Mouse (Mus musculus) thymus, postnatal 36 days (tissue): ENCODE results near the gene P3h3.
"Not testable (repeated sequence)": the region's sequence is repeated elsewhere in the genome, so short reads cannot be mapped to it uniquely, and the experiment has no call there.

ENCODE experiments used
- DNase-seq, 2 experiments: peaks; one replicate each; pipeline ENCODE4 v3.0.0; 2022; ENCODE audit warnings: mixed read lengths in 2 of 2

The P3h3 gene

DNA sequence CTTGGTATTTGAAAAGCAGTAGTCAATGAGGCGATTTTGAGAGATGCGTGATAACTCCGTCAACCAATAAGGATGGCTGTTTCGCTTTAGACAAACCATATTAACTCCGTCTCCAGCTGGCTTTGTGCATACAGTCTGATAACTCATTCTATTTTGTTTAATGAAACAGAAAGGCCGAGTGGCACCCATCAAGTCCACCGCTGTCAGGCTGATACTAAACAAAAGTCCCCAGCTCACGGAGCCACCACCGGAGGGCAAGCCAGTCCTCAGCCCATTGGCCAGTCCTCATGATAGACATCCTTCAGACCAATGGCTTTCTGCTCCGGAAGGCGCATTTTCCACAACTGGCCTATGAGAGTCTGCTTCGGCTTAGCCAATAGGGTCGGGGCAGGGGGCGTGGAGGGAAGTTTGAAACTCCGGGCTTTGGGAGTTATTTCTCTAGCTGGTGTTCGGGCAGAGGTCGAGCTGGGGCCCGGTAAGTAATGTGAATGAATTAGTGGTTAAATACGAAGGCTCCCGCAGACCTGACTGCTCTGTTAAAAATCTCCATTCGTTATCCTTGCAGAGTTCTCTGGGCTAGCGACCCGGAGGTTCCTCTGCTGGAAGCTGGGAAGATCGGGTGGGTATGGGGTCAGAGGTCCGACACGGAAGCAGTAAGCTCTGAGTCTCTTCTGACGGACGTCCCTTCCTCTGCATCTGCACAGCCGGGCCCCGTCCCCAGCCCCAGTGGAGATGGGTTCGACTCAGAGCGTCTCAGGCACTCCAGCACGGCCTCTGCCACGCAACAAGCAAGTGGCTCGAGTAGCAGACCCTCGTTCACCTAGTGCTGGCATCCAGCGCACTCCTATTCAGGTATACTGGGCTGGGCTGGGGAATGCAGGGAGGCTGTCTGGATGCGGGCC lies 27.5 kb downstream of the P3h3 start:
- DNase-seq: peak; percentile 87 to 93

GRCm38 (mm10) chr6:124828868-124829798 lies 28.4 kb downstream of the P3h3 start, which contains the start of the genes Usp5 and Cdca3:
Gene Usp5 (minus strand): TSS chr6:124829484.
Gene Cdca3 (plus strand): TSS chr6:124829547.
- DNase-seq: peak; percentile 97 to 99

DNA sequence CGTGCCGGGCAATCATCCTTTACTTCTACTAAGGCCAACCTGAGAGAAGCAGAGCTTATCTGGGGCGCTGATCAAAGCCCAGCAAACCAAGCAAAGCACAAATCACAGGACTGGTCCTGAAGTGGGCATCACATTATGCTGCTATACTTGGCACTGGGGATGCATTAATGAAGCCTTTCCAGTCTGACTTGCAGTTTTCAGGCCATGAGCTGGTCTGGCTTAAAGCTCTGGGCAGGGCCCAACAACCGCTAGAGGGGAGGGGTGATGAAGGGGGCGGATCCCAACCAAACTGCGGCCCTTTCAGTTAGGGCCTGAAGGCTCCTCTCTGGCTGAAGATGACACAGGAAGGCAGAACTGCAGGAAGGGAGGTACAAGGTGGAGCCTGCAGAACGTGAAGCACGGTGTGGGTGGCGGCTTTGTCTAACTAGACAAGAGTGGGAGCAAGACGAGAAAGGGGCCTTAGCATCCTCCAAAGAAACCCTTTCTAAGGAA lies 29.4 kb downstream of the P3h3 start:
- DNase-seq: peak; percentile 21 to 60

- no peak for DNase-seq
Observed at GRCm38 (mm10) chr6:124822049-124822448, 35.5 kb downstream of the P3h3 start.

- DNase-seq: no peak
Observed at GRCm38 (mm10) chr6:124820891-124821290, 36.7 kb downstream of the P3h3 start.

- no peak for DNase-seq
Observed at GRCm38 (mm10) chr6:124817971-124818370, 39.6 kb downstream of the P3h3 start.

DNA sequence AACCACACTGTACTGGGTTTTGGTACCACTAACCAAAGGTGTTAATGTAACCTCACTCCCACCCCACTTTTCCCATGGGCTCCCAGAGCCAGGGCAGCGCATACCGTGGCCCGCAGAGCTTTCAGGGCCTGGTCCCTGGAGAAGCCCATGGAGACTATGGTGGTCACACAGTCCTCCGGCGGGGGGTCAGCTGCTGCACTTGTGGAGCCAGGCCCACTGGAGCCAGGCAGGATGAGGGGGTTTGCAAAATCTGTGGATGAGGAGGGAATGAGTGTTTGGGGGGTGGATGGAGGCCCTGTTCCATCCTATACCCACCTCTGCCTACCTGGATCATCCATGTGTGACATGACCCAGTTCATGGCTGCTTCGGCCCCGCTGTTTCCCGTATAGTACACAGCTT lies 40.0 kb downstream of the P3h3 start:
- DNase-seq: no peak

DNA sequence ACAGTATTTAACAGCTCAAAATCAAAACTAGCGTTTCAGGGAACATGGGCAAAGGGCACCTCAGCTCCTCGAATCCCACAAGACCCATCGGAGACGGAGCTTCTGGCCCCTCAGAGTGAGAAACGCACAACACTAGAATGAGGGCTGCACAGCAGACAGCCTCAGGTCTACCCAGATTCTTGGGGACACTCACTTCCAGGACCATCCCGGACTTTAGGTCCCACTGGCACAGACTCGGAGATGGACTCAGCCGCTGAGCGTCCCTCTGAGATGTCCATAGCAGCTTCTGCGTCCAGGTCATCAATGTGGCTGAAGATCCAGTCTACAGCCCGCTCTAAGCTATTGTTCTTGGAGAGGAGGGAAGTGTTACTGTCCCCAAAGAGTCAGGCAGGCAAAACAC lies 40.4 kb downstream of the P3h3 start:
- DNase-seq: no peak

DNA sequence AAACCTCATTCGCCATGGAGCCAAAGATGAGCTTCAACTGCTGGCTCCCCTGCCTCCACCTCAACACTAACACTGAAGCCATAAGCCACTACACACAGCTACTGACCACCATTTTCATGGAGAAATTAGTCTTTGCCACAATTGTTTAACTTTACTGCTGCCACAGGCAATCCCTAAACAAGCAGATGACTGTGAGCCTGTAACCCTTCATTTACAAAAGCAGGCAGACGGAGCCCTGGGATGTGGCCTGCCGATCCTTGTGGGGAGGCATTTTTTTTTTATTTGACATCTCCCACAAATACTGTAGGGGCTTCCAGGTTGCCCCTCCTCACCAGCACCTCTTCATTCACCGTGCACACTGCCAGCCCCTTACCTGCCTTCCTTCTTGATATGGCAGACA lies 40.9 kb downstream of the P3h3 start:
- DNase-seq: no peak

- no peak for DNase-seq
Observed at GRCm38 (mm10) chr6:124814858-124815774, 42.4 kb downstream of the P3h3 start.

DNA sequence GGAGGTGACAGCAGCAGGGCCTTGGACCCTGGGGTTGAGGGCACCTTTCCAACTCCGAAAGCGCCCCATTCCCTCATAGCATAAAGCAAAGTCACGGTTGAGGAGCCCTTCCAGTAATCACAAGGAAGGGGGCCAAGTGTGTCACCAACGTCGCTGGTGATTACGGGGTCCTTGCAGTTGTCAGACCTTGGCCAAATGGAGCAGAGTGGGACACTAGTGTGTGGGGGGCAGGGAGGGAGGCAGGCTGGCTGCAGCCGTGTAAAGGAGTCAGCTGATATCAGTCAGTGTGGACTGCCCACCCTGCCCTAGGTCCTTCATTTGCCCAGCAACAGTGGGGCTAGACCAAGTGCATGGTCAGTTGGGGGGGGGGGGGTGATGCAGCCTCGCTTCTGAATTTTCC lies 43.1 kb downstream of the P3h3 start:
- no peak for DNase-seq

- peak; percentile 81 to 82 for DNase-seq
Observed at GRCm38 (mm10) chr6:124813933-124814332, 43.6 kb downstream of the P3h3 start, which contains the start of gene Tpi1. Gene Tpi1 (minus strand): TSS chr6:124814296.

DNA sequence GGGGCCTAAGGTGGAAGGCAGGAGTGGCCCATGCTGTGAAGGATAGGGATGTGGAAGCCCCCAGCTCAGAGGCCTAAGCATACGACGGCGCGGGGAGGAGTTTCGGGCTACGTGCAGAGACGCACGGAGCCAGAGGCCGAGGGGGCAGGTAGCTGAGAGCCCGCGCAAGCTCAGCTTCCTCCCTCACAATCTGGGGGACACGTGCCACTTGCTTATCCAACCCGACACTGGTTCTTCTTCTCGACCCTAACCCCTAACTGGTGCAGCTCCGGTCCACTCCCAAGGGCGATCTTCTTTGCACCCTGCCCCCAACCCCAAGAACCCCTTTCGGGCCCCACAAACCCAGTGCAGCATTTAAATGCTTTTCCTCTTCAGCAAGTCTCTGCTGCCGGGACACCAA lies 44.1 kb downstream of the P3h3 start:
- peak; percentile 67 to 78 for DNase-seq

- DNase-seq: no peak
Observed at GRCm38 (mm10) chr6:124812848-124813247, 44.7 kb downstream of the P3h3 start.

- DNase-seq: no peak
Observed at GRCm38 (mm10) chr6:124811701-124812560, 45.6 kb downstream of the P3h3 start.

DNA sequence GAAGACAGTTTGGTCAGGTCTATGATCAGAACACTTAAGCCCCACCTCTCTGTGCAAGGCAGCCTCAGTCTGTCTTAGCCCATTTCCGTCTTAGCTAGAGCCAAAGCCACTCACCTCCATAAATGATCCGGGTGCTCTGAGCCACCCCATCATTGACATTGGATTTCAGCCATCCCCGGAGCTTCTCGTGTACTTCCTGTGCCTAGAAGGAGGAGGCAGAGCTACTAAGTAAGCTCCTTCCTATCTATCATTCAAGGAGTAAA lies 46.2 kb downstream of the P3h3 start:
- DNase-seq: no peak

DNA sequence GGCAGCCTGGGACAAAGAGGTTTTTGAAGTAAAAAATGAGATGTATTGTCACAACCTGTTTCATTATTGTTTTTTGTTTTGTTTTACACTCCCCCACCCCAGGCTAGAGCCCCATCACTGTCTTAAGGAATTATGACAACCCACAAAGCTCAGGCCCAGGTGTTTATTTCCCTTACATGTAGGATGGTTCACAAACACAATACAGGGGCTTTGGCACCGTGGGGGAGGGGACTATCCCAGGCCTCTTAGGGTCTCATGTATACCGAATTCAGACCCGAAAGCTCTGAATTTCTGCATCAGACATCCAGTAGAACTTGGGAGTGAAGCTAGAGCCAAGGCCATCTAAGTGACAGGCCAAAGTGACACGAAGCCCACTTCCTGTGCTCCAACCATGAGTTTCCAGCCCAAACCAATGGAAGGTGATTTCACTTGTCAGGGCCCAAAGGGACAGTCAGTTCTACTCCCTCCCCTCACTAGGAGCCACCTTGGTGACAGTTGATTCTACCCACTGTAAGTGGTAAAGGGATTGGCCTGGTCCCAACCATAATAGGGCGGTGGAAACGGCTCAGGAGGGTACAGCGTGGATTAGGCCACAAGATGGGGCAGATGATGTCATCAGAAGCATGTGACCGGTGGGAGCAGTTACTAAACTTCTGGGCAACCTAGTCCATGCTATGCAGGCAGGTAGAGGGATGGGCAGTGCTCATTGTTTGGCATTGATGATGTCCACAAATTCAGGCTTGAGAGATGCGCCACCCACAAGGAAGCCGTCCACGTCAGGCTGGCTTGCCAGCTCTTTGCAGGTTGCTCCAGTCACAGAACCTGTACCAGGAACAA lies 46.8 kb downstream of the P3h3 start:
- not testable (repeated sequence) for DNase-seq

DNA sequence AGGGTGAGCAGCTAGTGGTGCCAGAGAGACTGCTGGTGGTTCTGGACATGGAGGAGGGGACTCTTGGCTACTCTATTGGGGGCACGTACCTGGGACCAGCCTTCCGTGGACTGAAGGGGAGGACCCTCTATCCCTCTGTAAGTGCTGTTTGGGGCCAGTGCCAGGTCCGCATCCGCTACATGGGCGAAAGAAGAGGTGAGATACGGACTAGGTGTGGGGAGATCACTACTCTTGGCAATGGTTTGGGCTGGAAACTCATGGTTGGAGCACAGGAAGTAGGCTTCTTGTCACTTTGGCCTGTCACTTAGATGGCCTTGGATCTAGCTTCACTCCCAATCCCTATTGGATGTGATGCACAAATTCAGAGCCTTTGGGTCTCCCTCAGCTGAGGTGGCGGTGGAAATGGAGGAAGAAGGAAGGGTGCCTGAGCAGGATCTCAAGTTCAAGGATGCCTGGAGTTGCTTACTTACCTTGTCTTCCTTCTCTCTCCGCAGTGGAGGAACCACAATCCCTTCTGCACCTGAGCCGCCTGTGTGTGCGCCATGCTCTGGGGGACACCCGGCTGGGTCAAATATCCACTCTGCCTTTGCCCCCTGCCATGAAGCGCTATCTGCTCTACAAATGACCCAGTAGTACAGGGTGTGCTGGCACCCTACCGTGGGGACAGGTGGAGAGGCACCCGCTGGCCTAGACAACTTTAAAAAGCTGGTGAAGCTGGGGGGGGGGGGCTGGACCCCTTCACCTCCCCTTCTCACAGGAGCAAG lies 47.6 kb downstream of the P3h3 start:
- DNase-seq: no peak

DNA sequence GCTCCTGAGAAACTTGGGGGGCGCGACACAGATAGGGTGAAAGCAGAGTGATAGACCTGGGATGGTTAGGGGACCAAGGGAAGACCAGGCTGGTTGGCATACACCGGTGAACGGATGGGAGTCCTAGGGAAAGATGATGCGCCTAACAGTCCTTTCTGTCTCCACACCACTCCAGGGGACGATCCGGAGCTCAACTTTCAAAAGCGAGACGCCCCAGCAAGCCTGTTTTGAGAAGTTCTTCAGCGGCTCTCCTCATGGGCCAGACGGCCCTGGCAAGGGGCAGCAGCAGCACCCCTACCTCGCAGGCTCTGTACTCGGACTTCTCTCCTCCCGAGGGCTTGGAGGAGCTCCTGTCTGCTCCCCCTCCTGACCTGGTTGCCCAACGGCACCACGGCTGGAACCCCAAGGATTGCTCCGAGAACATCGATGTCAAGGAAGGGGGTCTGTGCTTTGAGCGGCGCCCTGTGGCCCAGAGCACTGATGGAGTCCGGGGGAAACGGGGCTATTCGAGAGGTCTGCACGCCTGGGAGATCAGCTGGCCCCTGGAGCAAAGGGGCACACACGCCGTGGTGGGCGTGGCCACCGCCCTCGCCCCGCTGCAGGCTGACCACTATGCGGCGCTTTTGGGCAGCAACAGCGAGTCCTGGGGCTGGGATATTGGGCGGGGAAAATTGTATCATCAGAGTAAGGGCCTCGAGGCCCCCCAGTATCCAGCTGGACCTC lies 48.3 kb downstream of the P3h3 start:
- DNase-seq: peak; percentile 76
